Mouse (Mus musculus) cerebellum, adult 8-10 months (tissue): Measurements from ENCODE around the gene BC117090.
"Not testable (repeated sequence)": the region's sequence is repeated elsewhere in the genome, so short reads cannot be mapped to it uniquely, and the experiment has no call there.

Experiments
- DNase-seq: peaks from one replicate; pipeline ENCODE4 v3.0.0; 2022

Gene BC117090

DNA sequence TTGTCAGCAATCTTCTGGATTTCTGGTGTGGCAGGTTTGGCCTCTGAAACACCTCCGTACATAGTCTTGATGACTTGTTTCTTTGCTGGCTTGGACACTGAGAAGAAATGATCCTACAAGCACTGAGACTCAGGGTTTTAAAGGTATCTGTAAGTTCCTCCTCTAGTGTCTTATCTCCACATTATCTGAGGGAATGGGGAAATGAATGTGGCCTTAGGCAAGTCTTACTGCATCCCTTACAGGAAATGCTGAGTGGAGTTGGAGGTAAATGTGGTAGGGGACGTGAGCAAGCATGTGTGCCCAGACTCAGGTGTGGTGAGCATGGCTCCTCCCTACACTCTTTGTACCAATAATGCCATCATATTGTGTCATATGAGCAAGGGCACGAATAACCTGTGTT lies at the start of gene BC117090:
Gene BC117090 (minus strand): TSS at position 101 of the 400 bp plus-strand sequence.
- DNase-seq, result no peak

DNA sequence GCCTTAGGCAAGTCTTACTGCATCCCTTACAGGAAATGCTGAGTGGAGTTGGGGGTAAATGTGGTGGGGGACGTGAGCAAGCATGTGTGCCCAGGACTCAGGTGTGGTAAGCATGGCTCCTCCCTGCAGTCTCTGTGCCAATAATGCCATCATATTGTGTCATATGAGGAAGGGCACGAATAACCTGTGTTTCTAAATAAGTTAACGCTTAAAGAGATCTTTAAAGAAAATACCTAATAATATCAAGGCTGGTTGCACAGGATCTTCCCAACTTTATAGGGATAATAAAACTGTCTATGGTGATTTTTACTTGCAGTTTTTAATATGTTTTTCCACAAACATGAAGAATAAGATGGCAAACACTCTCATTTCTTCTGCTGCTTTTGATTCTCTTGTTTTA lies 33.5 kb upstream of the BC117090 start, which contains the start of gene BC100530:
Gene BC100530 (minus strand): TSS at position 101 of the 400 bp plus-strand sequence.
- not testable (repeated sequence) for DNase-seq

DNA sequence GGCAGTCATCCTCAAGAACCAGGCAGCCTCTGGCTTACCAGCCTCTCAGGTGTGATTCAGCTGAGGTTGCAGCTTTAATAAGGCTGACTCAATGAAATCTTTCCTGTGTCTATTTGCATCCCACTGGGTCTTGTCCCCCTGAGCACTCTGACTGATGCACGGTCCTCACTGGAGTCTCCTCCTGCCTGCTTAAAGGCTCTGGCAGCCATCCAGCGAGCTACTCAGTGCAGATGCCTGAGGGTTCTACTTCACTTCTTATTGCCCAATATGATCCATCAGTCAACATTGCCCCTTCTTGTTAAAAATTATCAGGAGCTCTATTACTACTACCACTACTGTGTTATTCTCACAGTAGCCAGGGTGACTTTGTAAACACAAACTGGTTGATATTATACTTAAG lies 3.0 kb upstream of the BC117090 start:
- DNase-seq, result no peak

DNA sequence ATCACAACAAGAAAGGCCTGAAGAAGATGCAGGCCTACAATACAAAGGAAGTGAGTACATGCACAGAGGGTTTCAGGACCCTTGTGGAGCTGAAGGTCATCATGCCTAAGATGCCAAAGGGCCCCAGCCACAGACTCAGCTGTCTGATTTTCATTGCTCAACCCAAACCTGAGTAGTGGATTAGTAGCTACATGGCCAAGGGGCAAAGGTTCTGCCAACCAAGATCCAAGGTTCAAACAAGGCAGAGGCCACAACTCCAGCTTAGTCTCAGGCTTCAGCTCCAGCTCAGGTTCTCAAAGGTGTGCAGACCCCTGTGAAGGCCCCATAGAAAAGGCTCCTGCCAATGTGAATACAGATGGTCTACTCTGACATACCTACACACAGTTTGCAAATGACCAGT lies 14.8 kb downstream of the BC117090 start:
- DNase-seq, result no peak

DNA sequence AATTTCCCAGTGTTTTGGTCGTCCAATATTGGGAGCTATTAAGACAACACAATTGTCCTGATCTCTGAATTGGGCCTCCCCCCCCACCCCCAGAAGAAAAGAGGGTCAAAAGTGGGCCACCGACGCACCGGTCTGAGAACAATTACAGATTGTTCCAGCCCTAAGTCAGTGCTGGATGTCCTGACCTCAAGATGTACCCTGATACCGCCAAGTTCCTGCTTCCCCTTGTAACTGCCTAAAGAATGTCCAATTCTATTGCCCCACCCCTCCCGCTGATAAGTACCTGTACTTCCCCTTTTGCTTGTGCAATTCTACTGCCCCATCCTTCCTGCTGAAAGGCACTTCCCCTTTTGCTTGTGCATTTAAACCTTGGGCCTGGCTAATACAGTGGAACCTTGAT lies 18.0 kb downstream of the BC117090 start:
- not testable (repeated sequence) for DNase-seq

DNA sequence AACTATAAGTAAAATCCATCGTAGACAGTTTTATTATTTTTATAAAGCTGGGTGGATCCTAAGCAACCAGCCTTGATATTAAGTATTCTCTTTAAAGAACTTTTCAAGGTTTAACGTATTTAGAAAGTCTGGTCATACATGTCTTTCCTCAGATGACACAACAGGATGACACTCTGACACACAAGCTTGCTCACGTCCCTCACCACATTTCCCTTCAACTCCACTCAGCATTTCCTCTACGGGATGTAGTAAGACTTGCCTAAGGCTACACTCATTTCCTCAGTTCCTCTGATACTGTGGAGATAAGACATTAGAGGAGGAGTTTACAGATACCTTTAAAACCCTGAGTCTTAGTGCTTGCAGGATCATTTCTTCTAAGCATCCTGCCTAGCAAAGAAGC lies 26.5 kb downstream of the BC117090 start:
- no peak for DNase-seq

DNA sequence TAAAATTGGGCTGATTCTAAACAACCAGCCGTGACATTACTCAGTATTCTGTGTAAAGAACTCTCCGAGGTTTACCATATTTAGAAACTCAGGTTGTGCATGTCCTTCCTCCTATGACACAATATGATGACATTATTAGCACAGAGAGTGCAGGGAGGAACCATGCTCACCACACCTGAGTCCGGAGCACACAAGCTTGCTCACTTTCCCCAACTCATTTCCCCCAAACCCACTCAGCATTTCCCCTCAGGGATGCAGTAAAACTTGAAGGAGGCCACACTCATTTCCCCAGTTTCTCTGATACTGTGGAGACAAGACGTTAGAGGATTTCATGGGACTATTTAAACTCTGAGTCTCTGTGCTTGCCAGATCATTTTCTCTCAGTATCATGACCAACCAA lies 45.0 kb downstream of the BC117090 start:
- DNase-seq, result no peak

DNA sequence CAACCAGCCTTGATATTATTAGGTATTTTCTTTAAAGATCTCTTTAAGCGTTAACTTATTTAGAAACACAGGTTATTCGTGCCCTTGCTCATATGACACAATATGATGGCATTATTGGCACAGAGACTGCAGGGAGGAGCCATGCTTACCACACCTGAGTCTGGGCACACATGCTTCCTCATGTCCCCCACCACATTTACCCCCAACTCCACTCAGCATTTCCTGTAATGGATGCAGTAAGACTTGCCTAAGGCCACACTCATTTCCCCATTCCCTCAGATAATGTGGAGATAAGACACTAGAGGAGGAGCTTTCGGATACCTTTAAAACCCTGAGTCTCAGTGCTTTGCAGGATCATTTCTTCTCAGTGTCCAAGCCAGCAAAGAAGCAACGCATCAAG lies 57.3 kb downstream of the BC117090 start, which contains the start of gene Stfa1:
Gene Stfa1 (plus strand): TSS at position 156 of the 400 bp plus-strand sequence.
- DNase-seq, result not testable (repeated sequence)
